Mouse (Mus musculus) erythroblast, embryonic 14.5 days (primary cell): ENCODE data around the gene Adam33.

ENCODE experiments used
- GATA1 ChIP-seq: IDR thresholded peaks from 2 replicates; pipeline ENCODE4 v1.6.1; 2012; ENCODE audit warnings: low read length, inconsistent platforms, mixed read lengths
- TAL1 ChIP-seq: IDR thresholded peaks from 3 replicates; pipeline ENCODE4 v1.6.1; 2012; ENCODE audit warnings: low read length, inconsistent platforms, mixed read lengths

DNA sequence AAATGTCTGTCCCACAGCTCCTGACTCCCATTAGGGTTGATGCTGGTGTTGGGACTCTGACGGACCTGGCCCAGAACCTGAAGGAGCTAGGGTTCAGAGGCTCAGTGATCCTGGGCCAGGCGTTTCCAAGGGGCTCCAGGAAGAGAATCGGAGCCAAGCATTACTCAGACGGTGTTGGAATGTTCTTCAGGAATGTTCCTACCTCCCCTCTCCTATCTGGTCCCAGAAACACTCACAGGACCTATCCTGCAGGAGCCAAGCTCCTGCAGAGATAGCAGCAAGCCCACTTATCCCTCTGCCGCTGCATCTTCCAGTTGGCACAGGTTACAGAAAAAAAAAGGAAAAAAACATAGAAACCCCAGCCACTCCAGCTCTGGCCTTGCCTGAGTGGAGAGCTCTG is 2.0 kb downstream of the Adam33 start:
- TF ChIP-seq TAL1 (no peak), GATA1 (no peak)
